Mouse (Mus musculus) megakaryocyte, embryonic 14.5 days (primary cell): ENCODE measurements around the gene Crxos.

ENCODE experiments used
- FLI1 ChIP-seq: IDR thresholded peaks from 2 replicates; pipeline ENCODE4 v1.6.1; 2012; ENCODE audit warnings: low read length, inconsistent platforms, mixed read lengths
- GATA1 ChIP-seq: IDR thresholded peaks from 3 replicates; pipeline ENCODE4 v1.6.1; 2012; ENCODE audit warnings: mixed read lengths, low read length, inconsistent platforms, borderline replicate concordance

DNA sequence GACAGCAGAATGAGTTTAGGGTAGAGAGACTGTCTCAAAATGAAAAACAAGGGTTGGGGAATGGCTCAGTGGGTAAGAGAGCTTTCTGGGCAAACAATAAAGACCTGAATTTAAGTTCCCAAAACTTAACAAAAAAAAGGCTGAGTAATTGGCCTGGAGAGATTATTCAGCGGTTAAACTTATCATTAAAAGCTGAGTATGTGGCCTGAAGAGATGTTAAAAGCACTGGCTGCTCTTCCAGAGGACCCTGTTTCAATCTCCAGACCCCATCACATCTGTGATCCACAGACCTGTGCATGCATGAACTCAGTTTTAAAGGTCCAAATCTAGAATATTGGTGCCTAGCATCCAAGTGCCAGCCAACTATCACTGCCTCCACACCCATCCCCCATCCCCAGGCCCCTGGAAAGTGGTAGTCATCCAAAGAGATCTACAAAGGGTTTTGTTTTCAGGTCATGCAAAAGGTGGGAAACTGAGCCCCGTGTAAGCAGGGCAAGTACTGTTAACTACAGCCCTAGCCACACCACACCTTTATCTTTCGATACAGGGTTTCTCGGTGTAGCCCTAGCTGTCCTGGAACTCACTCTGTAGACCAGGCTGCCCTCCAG lies 65.3 kb downstream of the Crxos start:
- TF ChIP-seq GATA1, result no peak
- no peak for TF ChIP-seq FLI1
